Mouse (Mus musculus): ENCODE results near the gene Zkscan16.

The Zkscan16 gene

DNA sequence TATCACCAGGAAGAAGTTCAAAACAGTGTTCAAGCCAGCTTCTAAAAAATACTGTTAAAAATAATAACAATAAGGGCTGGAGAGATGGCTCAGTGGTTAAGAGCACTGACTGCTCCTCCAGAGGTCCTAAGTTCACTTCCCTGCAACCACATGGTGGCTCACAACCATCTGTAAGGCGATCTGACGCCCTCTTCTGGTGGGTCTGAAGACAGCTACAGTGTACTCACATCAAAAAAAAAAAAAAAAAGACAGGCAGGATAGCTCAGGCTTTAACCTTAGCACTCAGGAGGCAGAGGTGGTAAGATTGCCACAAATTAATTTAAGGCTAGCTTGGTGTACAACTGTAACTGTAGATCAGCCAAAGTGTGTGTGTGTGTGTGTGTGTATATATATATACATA, 57.2 kb downstream of the Zkscan16 start:
- peak; percentile 87 for DNase-seq (ENCODE audit: low read depth)

DNA sequence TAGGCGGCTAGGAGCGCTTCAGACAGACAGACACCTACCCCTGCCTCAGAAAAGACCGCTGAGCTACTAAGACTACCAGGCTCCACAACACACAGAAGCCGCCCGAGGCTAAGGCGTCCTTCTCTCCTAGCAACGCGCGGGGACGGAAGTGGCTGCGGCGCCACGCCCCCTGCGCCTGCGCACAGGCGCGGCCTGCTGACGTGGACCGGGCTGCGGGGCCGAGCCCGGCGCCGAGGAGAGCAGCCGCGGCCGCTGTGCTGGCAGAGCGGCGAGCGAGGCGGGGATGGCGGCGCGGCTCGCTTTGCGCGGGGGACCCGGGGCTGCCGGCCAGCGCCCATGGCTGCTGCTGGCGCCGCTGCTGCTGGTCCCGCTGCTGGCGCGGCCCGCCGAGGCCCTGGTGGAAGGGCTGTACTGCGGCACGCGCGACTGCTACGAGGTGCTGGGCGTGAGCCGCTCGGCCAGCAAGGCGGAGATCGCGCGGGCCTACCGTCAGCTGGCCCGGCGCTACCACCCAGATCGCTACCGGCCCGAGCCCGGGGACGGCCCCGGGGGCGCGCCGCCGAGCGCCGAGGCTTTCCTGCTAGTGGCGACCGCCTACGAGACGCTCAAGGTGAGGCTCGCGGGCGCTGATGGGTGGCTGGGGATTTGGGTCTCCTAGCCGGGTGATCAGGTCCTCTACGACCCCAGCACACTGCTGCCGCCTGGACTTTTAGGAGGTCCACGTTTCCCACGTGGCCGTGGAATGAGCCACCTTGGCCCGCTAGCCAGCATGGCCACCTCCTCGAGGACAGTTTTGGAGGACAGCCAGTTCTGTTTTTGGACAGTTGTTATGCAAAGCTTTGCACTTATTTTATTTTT, 59.7 kb downstream of the Zkscan16 start, which contains the start of gene Gm20503:
Gene Gm20503 (plus strand): TSS at position 263 of the 858 bp plus-strand sequence.
- DNase-seq (ENCODE audit: low read depth): peak; percentile 96

DNA sequence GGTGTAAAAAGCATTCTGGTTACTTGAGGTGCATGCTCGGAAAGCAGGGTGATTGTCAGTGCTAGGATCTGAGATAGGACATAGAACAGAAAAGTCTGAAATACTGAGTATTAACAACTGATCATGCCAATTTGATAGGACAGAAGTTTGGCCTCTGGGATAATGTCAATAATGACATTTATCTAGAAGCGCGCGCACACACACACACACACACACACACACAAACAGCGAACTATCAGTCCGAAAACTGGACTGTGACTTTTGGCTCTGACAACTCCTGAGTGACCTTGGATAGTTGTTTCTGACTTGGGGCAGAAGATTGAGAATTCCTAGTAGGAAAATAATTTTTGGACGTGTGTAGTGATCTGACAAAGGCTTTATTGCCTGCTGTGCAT, 60.4 kb downstream of the Zkscan16 start:
- no peak for DNase-seq (ENCODE audit: low read depth)

DNA sequence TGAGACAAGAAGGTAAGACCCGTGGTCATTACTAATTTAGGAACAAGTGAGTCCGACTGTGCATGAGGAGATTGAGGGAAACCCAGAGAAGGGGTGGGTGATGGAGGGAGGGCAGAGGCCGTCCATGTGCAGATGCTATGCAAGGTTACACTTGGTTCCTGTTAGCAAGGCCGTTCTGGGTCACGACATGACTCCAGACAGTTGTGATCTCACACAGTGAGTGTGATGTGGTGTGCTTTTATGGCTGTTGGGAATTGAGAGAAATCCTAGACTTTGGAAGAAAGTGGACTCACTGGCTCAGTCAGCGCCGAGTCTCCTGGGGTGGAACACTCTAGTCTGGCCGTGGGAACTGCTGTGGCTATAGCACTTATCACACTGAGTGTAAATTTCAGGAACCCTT, 62.8 kb downstream of the Zkscan16 start:
- DNase-seq (ENCODE audit: low read depth): no peak

DNA sequence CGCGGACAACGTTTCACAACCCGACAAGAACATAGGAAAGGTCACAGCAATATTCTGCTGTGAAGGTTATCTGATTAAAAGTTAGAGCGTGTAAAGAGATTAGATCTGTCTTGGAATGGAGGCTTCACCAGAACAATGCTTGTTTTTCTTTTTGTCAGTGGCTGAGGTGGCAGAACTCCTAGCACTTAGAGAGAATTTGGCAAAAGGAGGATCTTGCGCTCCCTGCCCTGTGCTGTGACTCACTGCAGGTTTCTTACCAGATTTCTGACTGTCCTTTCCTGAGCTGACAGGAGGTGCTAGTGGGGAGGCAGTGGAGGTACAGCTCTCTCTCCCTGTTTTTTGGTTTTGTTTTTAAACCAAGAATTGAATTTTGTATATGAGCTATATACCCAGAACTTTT, 63.6 kb downstream of the Zkscan16 start:
- no peak for DNase-seq (ENCODE audit: low read depth)
